Mouse (Mus musculus): Measurements from ENCODE around the gene Nfia. TPM values are rescaled to one million over a fixed set of nuclear protein-coding genes. Genes with fewer than 3 reads are reported as not detected.

Gene Nfia
- polyA plus RNA-seq, 1 experiment from 2014 or later, result 88.3 TPM

DNA sequence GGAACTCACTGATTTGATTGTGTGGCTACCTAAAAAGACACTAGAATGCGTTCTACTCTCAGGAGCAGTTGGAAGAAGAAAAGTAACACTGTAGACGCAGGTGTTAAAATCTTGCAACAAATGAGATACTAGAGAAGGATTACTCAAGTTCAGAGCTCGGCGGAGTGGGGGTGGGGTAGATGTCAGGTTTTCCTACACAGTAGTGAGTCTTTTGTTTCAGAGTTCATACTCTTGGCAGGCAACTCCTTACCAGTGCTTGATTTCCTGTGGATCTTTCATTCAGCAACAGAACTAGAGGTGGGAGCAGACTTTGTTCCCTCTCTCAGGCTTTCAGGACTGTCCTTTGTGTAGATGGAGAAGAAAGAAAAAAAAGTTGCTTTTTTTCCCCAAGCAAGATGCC is 51.9 kb downstream of the Nfia start:
- no peak for ATAC-seq
- H3K4me1 ChIP-seq (replicated peaks; ENCODE audit: control insufficient read depth, insufficient read depth, low read length), result peaks cover 28% of the 10 kb centered on the region
- H3K9me3 ChIP-seq (ENCODE audit: control insufficient read depth, low read length), result no peaks in the 10 kb centered on the region
- H3K36me3 ChIP-seq (ENCODE audit: control insufficient read depth, insufficient read depth), result no peaks in the 10 kb centered on the region
- H3K27me3 ChIP-seq (replicated peaks; ENCODE audit: control insufficient read depth, insufficient read depth, low read length), result no peaks in the 10 kb centered on the region
- no peak overlapping the region for H3K4me3 ChIP-seq (replicated peaks; ENCODE audit: low read length)
- no peak overlapping the region for H3K27ac ChIP-seq (ENCODE audit: low read length)
- 18% methylated on average over 4 of the region's 4 CpGs for WGBS
- H3K9ac ChIP-seq (replicated peaks; ENCODE audit: low read depth, low read length), result no peak overlapping the region
- H3K4me2 ChIP-seq (ENCODE audit: low read length), result no peak overlapping the region

DNA sequence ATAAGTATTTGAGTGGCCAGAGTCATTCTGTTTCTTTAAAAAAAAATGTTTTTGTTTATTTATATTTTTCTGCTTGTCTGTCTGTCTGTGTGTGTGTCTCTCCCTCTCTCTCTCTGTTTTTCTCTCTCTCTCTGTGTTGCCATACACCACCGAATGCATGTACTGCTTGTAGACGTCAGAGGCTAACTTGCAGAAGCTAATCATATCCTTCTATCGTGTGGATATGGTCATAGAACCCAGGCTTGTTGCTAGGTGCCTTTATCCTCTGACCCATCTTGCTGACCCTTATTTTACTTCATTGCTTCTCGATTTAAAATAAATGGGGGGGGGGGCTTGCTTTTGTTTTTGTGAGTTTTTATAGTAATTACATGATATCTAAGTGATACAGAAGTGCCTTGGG is 52.9 kb downstream of the Nfia start:
- no peak overlapping the region for H3K27ac ChIP-seq (ENCODE audit: low read length)
- no peak overlapping the region for H3K9ac ChIP-seq (replicated peaks; ENCODE audit: low read depth, low read length)
- 30% methylated on average over 4 of the region's 4 CpGs for WGBS
- no peaks in the 10 kb centered on the region for H3K36me3 ChIP-seq (ENCODE audit: control insufficient read depth, insufficient read depth)
- no peak overlapping the region for H3K4me2 ChIP-seq (ENCODE audit: low read length)
- no peaks in the 10 kb centered on the region for H3K9me3 ChIP-seq (ENCODE audit: control insufficient read depth, low read length)
- H3K27me3 ChIP-seq (replicated peaks; ENCODE audit: control insufficient read depth, insufficient read depth, low read length), result no peaks in the 10 kb centered on the region
- no peak for ATAC-seq
- H3K4me3 ChIP-seq (replicated peaks; ENCODE audit: low read length), result no peak overlapping the region
- H3K4me1 ChIP-seq (replicated peaks; ENCODE audit: control insufficient read depth, insufficient read depth, low read length), result peaks cover 28% of the 10 kb centered on the region

- H3K4me1 ChIP-seq (replicated peaks; ENCODE audit: control insufficient read depth, insufficient read depth, low read length), result peaks cover 28% of the 10 kb centered on the region
- WGBS, result 50% methylated on average over 4 of the region's 4 CpGs
Measured at GRCm38 (mm10) chr4:97825841-97826240, 53.3 kb downstream of the Nfia start.

DNA sequence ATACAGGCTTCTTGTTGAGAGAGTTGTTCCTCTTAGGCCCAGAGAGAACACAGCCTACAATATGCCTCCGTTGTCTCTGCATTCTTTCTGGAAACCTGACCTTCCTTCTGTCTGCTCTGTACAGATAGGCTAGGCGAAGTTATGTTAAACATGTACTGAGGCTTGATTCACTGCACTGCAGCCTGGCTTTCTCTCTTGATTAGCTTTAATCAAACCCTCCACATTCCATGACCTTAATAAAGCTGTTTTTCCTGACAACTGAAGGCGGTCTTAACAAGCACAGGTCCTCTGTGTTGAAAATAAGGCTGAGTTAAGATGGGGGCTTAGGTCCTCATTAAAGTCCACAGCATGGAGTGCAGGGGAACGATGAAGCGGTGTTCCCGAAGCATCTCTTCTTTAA is 54.6 kb downstream of the Nfia start:
- Histone ChIP-seq H3K36me3 (ENCODE audit: control insufficient read depth, insufficient read depth) (no peaks in the 10 kb centered on the region), H3K9ac (replicated peaks; ENCODE audit: low read depth, low read length) (no peak overlapping the region), H3K27me3 (replicated peaks; ENCODE audit: control insufficient read depth, insufficient read depth, low read length) (no peaks in the 10 kb centered on the region), H3K4me2 (ENCODE audit: low read length) (no peak overlapping the region), H3K4me1 (replicated peaks; ENCODE audit: control insufficient read depth, insufficient read depth, low read length) (peaks cover 39% of the 10 kb centered on the region), H3K9me3 (ENCODE audit: control insufficient read depth, low read length) (no peaks in the 10 kb centered on the region), H3K4me3 (replicated peaks; ENCODE audit: low read length) (no peak overlapping the region), H3K27ac (ENCODE audit: low read length) (no peak overlapping the region)
- 14% methylated on average over 6 of the region's 6 CpGs for whole genome bisulfite sequencing
- ATAC-seq, result no peak

More at GRCm38 (mm10) chr4:97825841-97826240, 53.3 kb downstream of the Nfia start:
- no peaks in the 10 kb centered on the region for H3K36me3 ChIP-seq (ENCODE audit: control insufficient read depth, insufficient read depth)
- H3K27me3 ChIP-seq (replicated peaks; ENCODE audit: control insufficient read depth, insufficient read depth, low read length), result no peaks in the 10 kb centered on the region
- no peak overlapping the region for H3K4me3 ChIP-seq (replicated peaks; ENCODE audit: low read length)
- H3K4me2 ChIP-seq (ENCODE audit: low read length), result no peak overlapping the region
- H3K9ac ChIP-seq (replicated peaks; ENCODE audit: low read depth, low read length), result no peak overlapping the region
- H3K27ac ChIP-seq (ENCODE audit: low read length), result no peak overlapping the region
- ATAC-seq, result no peak; the same call in 1 of the 2 replicates
- no peaks in the 10 kb centered on the region for H3K9me3 ChIP-seq (ENCODE audit: control insufficient read depth, low read length)

GRCm38 (mm10) chr4:97828579-97828978 is 56.0 kb downstream of the Nfia start:
- H3K9me3 ChIP-seq (ENCODE audit: control insufficient read depth, low read length), result no peaks in the 10 kb centered on the region
- peaks cover 44% of the 10 kb centered on the region for H3K4me1 ChIP-seq (replicated peaks; ENCODE audit: control insufficient read depth, insufficient read depth, low read length)
- 20% methylated on average over 1 of the region's 1 CpGs for WGBS
- H3K4me2 ChIP-seq (ENCODE audit: low read length), result no peak overlapping the region
- H3K9ac ChIP-seq (replicated peaks; ENCODE audit: low read depth, low read length), result no peak overlapping the region
- H3K36me3 ChIP-seq (ENCODE audit: control insufficient read depth, insufficient read depth), result no peaks in the 10 kb centered on the region
- ATAC-seq, result no peak
- H3K4me3 ChIP-seq (replicated peaks; ENCODE audit: low read length), result no peak overlapping the region
- H3K27ac ChIP-seq (ENCODE audit: low read length), result no peak overlapping the region
- no peaks in the 10 kb centered on the region for H3K27me3 ChIP-seq (replicated peaks; ENCODE audit: control insufficient read depth, insufficient read depth, low read length)

DNA sequence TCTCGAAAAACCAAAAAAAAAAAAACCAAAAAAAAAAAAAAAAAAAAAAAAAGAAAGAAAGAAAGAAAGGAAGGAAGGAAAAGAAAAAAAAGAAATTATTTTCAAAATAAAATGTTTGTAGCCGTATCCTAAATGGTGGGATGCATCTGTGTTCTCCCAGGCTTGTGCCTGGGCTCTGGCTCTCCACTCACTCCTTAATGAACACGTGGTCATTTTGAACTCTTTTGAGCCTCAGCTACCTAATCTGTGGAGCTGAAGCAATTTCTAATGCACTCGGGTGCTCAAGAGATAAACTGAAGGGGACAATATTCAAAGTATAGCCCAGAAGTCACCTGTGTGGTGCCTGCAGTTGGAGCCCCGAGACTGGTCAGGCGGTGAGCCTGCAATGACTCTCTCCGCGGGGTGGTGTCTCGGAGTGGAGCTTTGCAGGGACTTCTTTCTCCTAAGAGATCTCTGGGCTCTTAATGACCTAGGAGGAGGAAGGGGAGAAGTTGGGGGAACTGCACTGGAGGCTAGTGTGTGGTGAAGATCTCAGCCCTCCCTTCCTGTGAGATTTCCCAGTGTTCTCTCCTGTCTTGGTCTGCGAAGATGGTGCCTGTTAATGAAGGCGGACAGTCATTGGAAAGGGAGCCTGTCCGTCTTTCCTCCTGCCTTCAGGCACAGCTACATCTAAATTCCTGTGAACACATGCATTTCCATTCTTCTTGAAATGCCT is 57.0 kb downstream of the Nfia start:
- Histone ChIP-seq H3K9ac (replicated peaks; ENCODE audit: low read depth, low read length) (no peak overlapping the region), H3K4me3 (replicated peaks; ENCODE audit: low read length) (no peak overlapping the region), H3K4me1 (replicated peaks; ENCODE audit: control insufficient read depth, insufficient read depth, low read length) (peaks cover 39% of the 10 kb centered on the region), H3K36me3 (ENCODE audit: control insufficient read depth, insufficient read depth) (no peaks in the 10 kb centered on the region), H3K27me3 (replicated peaks; ENCODE audit: control insufficient read depth, insufficient read depth, low read length) (no peaks in the 10 kb centered on the region), H3K27ac (ENCODE audit: low read length) (no peak overlapping the region), H3K4me2 (ENCODE audit: low read length) (no peak overlapping the region), H3K9me3 (ENCODE audit: control insufficient read depth, low read length) (no peaks in the 10 kb centered on the region)
- no peak for ATAC-seq
- WGBS, result 82% methylated on average over 11 of the region's 12 CpGs

DNA sequence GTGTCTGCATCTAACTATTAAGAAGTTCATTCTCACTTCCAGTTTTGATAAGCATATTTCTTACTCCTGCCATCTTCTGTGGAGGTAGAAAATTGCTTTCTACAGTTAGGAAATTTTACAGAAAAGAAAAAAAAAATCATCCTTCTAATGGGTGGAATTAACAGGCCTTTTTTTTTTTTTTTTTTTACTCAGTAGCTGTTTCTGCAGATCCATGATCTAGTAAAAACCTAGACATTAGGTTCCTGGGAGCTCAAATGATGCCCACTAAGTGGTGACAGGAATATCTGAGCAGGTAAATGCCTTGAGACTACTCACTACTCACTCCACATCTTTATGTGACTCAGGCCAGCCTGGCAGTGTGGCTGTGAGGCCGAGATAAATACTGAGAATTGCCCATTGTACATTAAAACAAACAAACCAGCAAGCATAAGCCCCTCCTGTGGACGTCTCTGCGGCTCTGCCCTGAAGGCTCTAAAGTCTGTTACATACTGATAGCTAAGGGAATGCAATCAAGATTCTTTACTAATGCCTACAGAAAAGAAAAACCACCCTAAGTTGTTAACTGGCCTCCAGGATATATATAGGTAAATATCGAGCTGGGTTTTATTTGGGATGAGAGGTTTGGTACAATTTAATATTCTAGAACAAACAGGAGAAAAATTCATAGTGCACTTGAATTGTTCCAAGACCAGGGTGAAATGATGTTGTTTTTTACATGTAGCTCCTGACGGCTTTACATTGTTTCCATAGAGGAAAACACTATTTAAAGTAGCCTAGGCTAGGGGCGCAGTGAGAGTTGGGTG is 57.7 kb downstream of the Nfia start:
- Histone ChIP-seq H3K27me3 (replicated peaks; ENCODE audit: control insufficient read depth, insufficient read depth, low read length) (no peaks in the 10 kb centered on the region), H3K4me1 (replicated peaks; ENCODE audit: control insufficient read depth, insufficient read depth, low read length) (peaks cover 33% of the 10 kb centered on the region), H3K9ac (replicated peaks; ENCODE audit: low read depth, low read length) (no peak overlapping the region), H3K4me2 (ENCODE audit: low read length) (no peak overlapping the region), H3K4me3 (replicated peaks; ENCODE audit: low read length) (no peak overlapping the region), H3K36me3 (ENCODE audit: control insufficient read depth, insufficient read depth) (no peaks in the 10 kb centered on the region), H3K9me3 (ENCODE audit: control insufficient read depth, low read length) (no peaks in the 10 kb centered on the region), H3K27ac (ENCODE audit: low read length) (no peak overlapping the region)
- no peak for ATAC-seq
- WGBS, result 62% methylated on average over 6 of the region's 6 CpGs

- Histone ChIP-seq H3K4me3 (replicated peaks; ENCODE audit: low read length) (no peak overlapping the region), H3K36me3 (ENCODE audit: control insufficient read depth, insufficient read depth) (no peaks in the 10 kb centered on the region), H3K4me1 (replicated peaks; ENCODE audit: control insufficient read depth, insufficient read depth, low read length) (peaks cover 29% of the 10 kb centered on the region), H3K27ac (ENCODE audit: low read length) (no peak overlapping the region), H3K27me3 (replicated peaks; ENCODE audit: control insufficient read depth, insufficient read depth, low read length) (no peaks in the 10 kb centered on the region), H3K4me2 (ENCODE audit: low read length) (no peak overlapping the region), H3K9ac (replicated peaks; ENCODE audit: low read depth, low read length) (no peak overlapping the region), H3K9me3 (ENCODE audit: control insufficient read depth, low read length) (no peaks in the 10 kb centered on the region)
- no peak for ATAC-seq
- 82% methylated on average over 16 of the region's 16 CpGs for WGBS
Measured at GRCm38 (mm10) chr4:97830935-97831608, 58.5 kb downstream of the Nfia start.

GRCm38 (mm10) chr4:97831611-97832278 is 59.2 kb downstream of the Nfia start:
- H3K4me2 ChIP-seq (ENCODE audit: low read length), result no peak overlapping the region
- no peaks in the 10 kb centered on the region for H3K9me3 ChIP-seq (ENCODE audit: control insufficient read depth, low read length)
- H3K4me3 ChIP-seq (replicated peaks; ENCODE audit: low read length), result no peak overlapping the region
- WGBS, result 87% methylated on average over 7 of the region's 7 CpGs
- no peaks in the 10 kb centered on the region for H3K27me3 ChIP-seq (replicated peaks; ENCODE audit: control insufficient read depth, insufficient read depth, low read length)
- no peak for ATAC-seq
- H3K4me1 ChIP-seq (replicated peaks; ENCODE audit: control insufficient read depth, insufficient read depth, low read length), result peaks cover 30% of the 10 kb centered on the region
- no peaks in the 10 kb centered on the region for H3K36me3 ChIP-seq (ENCODE audit: control insufficient read depth, insufficient read depth)
- no peak overlapping the region for H3K27ac ChIP-seq (ENCODE audit: low read length)
- H3K9ac ChIP-seq (replicated peaks; ENCODE audit: low read depth, low read length), result no peak overlapping the region
